Mouse (Mus musculus) T-helper 17 cell (primary cell): ENCODE measurements around the gene Hivep1.

ENCODE experiments used
- in situ Hi-C, 2 experiments: fragments of 300-600 bp; cut with MboI, MseI; formaldehyde crosslinking; loops; 1 replicate in 1 of 2; 2 replicates in 1 of 2; pipeline ENCODE4 v1.15.1; 2025; ENCODE audit warnings: high pct_unique_total_duplicates in 2 of 2

Gene Hivep1

GRCm38 (mm10) chr13:42104371-42104770, 52.5 kb downstream of the Hivep1 start:
- in situ Hi-C loops: loop anchor here (5.0 to 25.0 kb wide), 2 partner anchors 42 to 617 kb away; partner anchors contain the start of gene Nedd9 (in 1 of the 2)

- in situ Hi-C loops: loop anchor here in 1 of 2 experiments (25.0 kb wide), 1 partner anchor 621 kb away; the partner anchor contains the start of gene Nedd9
Measured at GRCm38 (mm10) chr13:42108483-42109215, 56.8 kb downstream of the Hivep1 start.

GRCm38 (mm10) chr13:42110416-42110815, 58.6 kb downstream of the Hivep1 start:
- in situ Hi-C loops: loop anchor here in 1 of 2 experiments (25.0 kb wide), 1 partner anchor 623 kb away; the partner anchor contains the start of gene Nedd9

- in situ Hi-C loops: loop anchor here in 1 of 2 experiments (25.0 kb wide), 1 partner anchor 625 kb away; the partner anchor contains the start of gene Nedd9
Measured at GRCm38 (mm10) chr13:42112071-42112470, 60.2 kb downstream of the Hivep1 start.

- in situ Hi-C loops: loop anchor here in 1 of 2 experiments (25.0 kb wide), 1 partner anchor 625 kb away; the partner anchor contains the start of gene Nedd9
Measured at GRCm38 (mm10) chr13:42112748-42113147, 60.9 kb downstream of the Hivep1 start.

GRCm38 (mm10) chr13:42113601-42114000, 61.8 kb downstream of the Hivep1 start:
- in situ Hi-C loops: loop anchor here in 1 of 2 experiments (25.0 kb wide), 1 partner anchor 626 kb away; the partner anchor contains the start of gene Nedd9

GRCm38 (mm10) chr13:42116301-42116700, 64.5 kb downstream of the Hivep1 start:
- in situ Hi-C loops: loop anchor here in 1 of 2 experiments (25.0 kb wide), 1 partner anchor 629 kb away; the partner anchor contains the start of gene Nedd9

GRCm38 (mm10) chr13:42119062-42119461, 67.2 kb downstream of the Hivep1 start:
- in situ Hi-C loops: loop anchor here in 1 of 2 experiments (25.0 kb wide), 1 partner anchor 632 kb away; the partner anchor contains the start of gene Nedd9

- in situ Hi-C loops: loop anchor here in 1 of 2 experiments (25.0 kb wide), 1 partner anchor 634 kb away; the partner anchor contains the start of gene Nedd9
Measured at GRCm38 (mm10) chr13:42121106-42121776, 69.4 kb downstream of the Hivep1 start.

- in situ Hi-C loops: loop anchor here in 1 of 2 experiments (25.0 kb wide), 1 partner anchor 635 kb away; the partner anchor contains the start of gene Nedd9
Measured at GRCm38 (mm10) chr13:42121777-42122682, 70.2 kb downstream of the Hivep1 start.

- in situ Hi-C loops: loop anchor here in 1 of 2 experiments (10.0 kb wide), 1 partner anchor 390 kb away; no protein-coding TSS in a partner anchor
Measured at GRCm38 (mm10) chr13:42144627-42145026, 92.8 kb downstream of the Hivep1 start.

- in situ Hi-C loops: loop anchor here in 1 of 2 experiments (10.0 kb wide), 2 partner anchors 325 to 395 kb away; no protein-coding TSS in a partner anchor
Measured at GRCm38 (mm10) chr13:42149328-42150071, 97.7 kb downstream of the Hivep1 start.

- in situ Hi-C loops: loop anchor here in 1 of 2 experiments (10.0 kb wide), 1 partner anchor 325 kb away; no protein-coding TSS in a partner anchor
Measured at GRCm38 (mm10) chr13:42150072-42150450, 98.2 kb downstream of the Hivep1 start.

GRCm38 (mm10) chr13:42150462-42151127, 98.8 kb downstream of the Hivep1 start:
- in situ Hi-C loops: loop anchor here in 1 of 2 experiments (10.0 kb wide), 1 partner anchor 326 kb away; no protein-coding TSS in a partner anchor

- in situ Hi-C loops: loop anchor here (5.0 to 10.0 kb wide), 3 partner anchors 76 to 461 kb away; no protein-coding TSS in a partner anchor
Measured at GRCm38 (mm10) chr13:42158259-42158658, 106.4 kb downstream of the Hivep1 start.

GRCm38 (mm10) chr13:42159416-42160185, 107.8 kb downstream of the Hivep1 start:
- in situ Hi-C loops: loop anchor here (5.0 to 10.0 kb wide), 4 partner anchors 77 to 462 kb away; no protein-coding TSS in a partner anchor

GRCm38 (mm10) chr13:42170802-42171201, 119.0 kb downstream of the Hivep1 start:
- in situ Hi-C loops: no loop called here

- in situ Hi-C loops: no loop called here
Measured at GRCm38 (mm10) chr13:42174827-42175420, 123.1 kb downstream of the Hivep1 start.
